Mouse (Mus musculus): ENCODE data around the gene Sympk.

- TF ChIP-seq CTCF (IDR thresholded peaks at IDR 0.05; ENCODE audit: control insufficient read depth, insufficient read depth, low read length) (no peak), POLR2A (IDR thresholded peaks at IDR 0.05; ENCODE audit: borderline replicate concordance, control insufficient read depth, low read depth, low read length) (no peak)
Measured at GRCm38 (mm10) chr7:19055108-19055507, 30.9 kb downstream of the Sympk start.

Measured in bone marrow, adult 2 months (tissue).